Mouse (Mus musculus): ENCODE data around the gene Taf8. TPM values are rescaled to one million over a fixed set of nuclear protein-coding genes. Genes with fewer than 3 reads are reported as not detected.
A peak's percentile ranks its signal among the peaks of the same experiment; 100 is the strongest.

Gene Taf8
- polyA plus RNA-seq, 1 experiment from 2014 or later = 29.6 TPM

- Histone ChIP-seq H3K4me1 (replicated peaks; ENCODE audit: control insufficient read depth, insufficient read depth, low read length) (peaks cover 14% of the 10 kb centered on the region), H3K4me3 (ENCODE audit: low read depth, low read length) (no peak overlapping the region), H3K27me3 (ENCODE audit: control insufficient read depth, insufficient read depth, low read length) (no peaks in the 10 kb centered on the region), H3K27ac (ENCODE audit: low read depth, low read length) (no peak overlapping the region), H3K4me2 (ENCODE audit: low read depth, low read length, severe bottlenecking) (no peak overlapping the region), H3K9ac (ENCODE audit: low read length) (no peak overlapping the region), H3K36me3 (ENCODE audit: control insufficient read depth, insufficient read depth, low read length) (no peaks in the 10 kb centered on the region), H3K9me3 (ENCODE audit: control insufficient read depth, low read length) (no peaks in the 10 kb centered on the region)
- WGBS = 92% methylated on average over 6 of the region's 6 CpGs
- no peak for ATAC-seq (replicated peaks; ENCODE audit: low FRiP score)
- DNase-seq (ENCODE audit: low spot score) = peak; percentile 39
Measured at GRCm38 (mm10) chr17:47524991-47525390, 22.9 kb upstream of the Taf8 start.

- DNase-seq (ENCODE audit: low spot score) (no peak), ATAC-seq (replicated peaks; ENCODE audit: low FRiP score) (no peak)
- 77% methylated on average over 8 of the region's 8 CpGs for WGBS
- Histone ChIP-seq H3K27me3 (ENCODE audit: control insufficient read depth, insufficient read depth, low read length) (no peaks in the 10 kb centered on the region), H3K4me1 (replicated peaks; ENCODE audit: control insufficient read depth, insufficient read depth, low read length) (peaks cover 14% of the 10 kb centered on the region), H3K36me3 (ENCODE audit: control insufficient read depth, insufficient read depth, low read length) (no peaks in the 10 kb centered on the region), H3K9me3 (ENCODE audit: control insufficient read depth, low read length) (no peaks in the 10 kb centered on the region), H3K27ac (ENCODE audit: low read depth, low read length) (no peak overlapping the region), H3K9ac (ENCODE audit: low read length) (no peak overlapping the region), H3K4me3 (ENCODE audit: low read depth, low read length) (no peak overlapping the region), H3K4me2 (ENCODE audit: low read depth, low read length, severe bottlenecking) (no peak overlapping the region)
Measured at GRCm38 (mm10) chr17:47524055-47524454, 22.0 kb upstream of the Taf8 start.

GRCm38 (mm10) chr17:47523211-47523682 is 21.2 kb upstream of the Taf8 start:
- no peaks in the 10 kb centered on the region for H3K27me3 ChIP-seq (ENCODE audit: control insufficient read depth, insufficient read depth, low read length)
- no peaks in the 10 kb centered on the region for H3K9me3 ChIP-seq (ENCODE audit: control insufficient read depth, low read length)
- H3K9ac ChIP-seq (ENCODE audit: low read length) = no peak overlapping the region
- peaks cover 14% of the 10 kb centered on the region for H3K4me1 ChIP-seq (replicated peaks; ENCODE audit: control insufficient read depth, insufficient read depth, low read length)
- H3K4me2 ChIP-seq (ENCODE audit: low read depth, low read length, severe bottlenecking) = no peak overlapping the region
- H3K4me3 ChIP-seq (ENCODE audit: low read depth, low read length) = no peak overlapping the region
- H3K27ac ChIP-seq (ENCODE audit: low read depth, low read length) = no peak overlapping the region
- ATAC-seq (replicated peaks; ENCODE audit: low FRiP score) (no peak), DNase-seq (ENCODE audit: low spot score) (no peak)
- H3K36me3 ChIP-seq (ENCODE audit: control insufficient read depth, insufficient read depth, low read length) = no peaks in the 10 kb centered on the region
- WGBS = 80% methylated on average over 18 of the region's 18 CpGs

GRCm38 (mm10) chr17:47522536-47522935 is 20.4 kb upstream of the Taf8 start:
- H3K4me3 ChIP-seq (ENCODE audit: low read depth, low read length) = no peak overlapping the region
- 77% methylated on average over 4 of the region's 4 CpGs for WGBS
- DNase-seq (ENCODE audit: low spot score) (no peak), ATAC-seq (replicated peaks; ENCODE audit: low FRiP score) (no peak)
- H3K36me3 ChIP-seq (ENCODE audit: control insufficient read depth, insufficient read depth, low read length) = no peaks in the 10 kb centered on the region
- peak overlapping the region; percentile 94 for H3K27ac ChIP-seq (ENCODE audit: low read depth, low read length)
- no peak overlapping the region for H3K4me2 ChIP-seq (ENCODE audit: low read depth, low read length, severe bottlenecking)
- peak overlapping the region; percentile 57 for H3K9ac ChIP-seq (ENCODE audit: low read length)
- H3K9me3 ChIP-seq (ENCODE audit: control insufficient read depth, low read length) = no peaks in the 10 kb centered on the region
- H3K27me3 ChIP-seq (ENCODE audit: control insufficient read depth, insufficient read depth, low read length) = no peaks in the 10 kb centered on the region
- H3K4me1 ChIP-seq (replicated peaks; ENCODE audit: control insufficient read depth, insufficient read depth, low read length) = peaks cover 13% of the 10 kb centered on the region

GRCm38 (mm10) chr17:47521551-47522258 is 19.6 kb upstream of the Taf8 start:
- no peaks in the 10 kb centered on the region for H3K9me3 ChIP-seq (ENCODE audit: control insufficient read depth, low read length)
- H3K4me1 ChIP-seq (replicated peaks; ENCODE audit: control insufficient read depth, insufficient read depth, low read length) = peaks cover 10% of the 10 kb centered on the region
- H3K36me3 ChIP-seq (ENCODE audit: control insufficient read depth, insufficient read depth, low read length) = no peaks in the 10 kb centered on the region
- WGBS = 2% methylated on average over 14 of the region's 17 CpGs
- H3K4me2 ChIP-seq (ENCODE audit: low read depth, low read length, severe bottlenecking) = peak overlapping the region; percentile 40
- peak; percentile 88 for ATAC-seq (replicated peaks; ENCODE audit: low FRiP score)
- DNase-seq (ENCODE audit: low spot score) = peak; percentile 85
- peak overlapping the region; percentile 94 for H3K27ac ChIP-seq (ENCODE audit: low read depth, low read length)
- no peaks in the 10 kb centered on the region for H3K27me3 ChIP-seq (ENCODE audit: control insufficient read depth, insufficient read depth, low read length)
- peak overlapping the region; percentile 57 for H3K9ac ChIP-seq (ENCODE audit: low read length)
- peak overlapping the region; percentile 8; the same call in 1 of the 2 replicates for H3K4me3 ChIP-seq (ENCODE audit: low read depth, low read length)

GRCm38 (mm10) chr17:47518205-47518604 is 16.1 kb upstream of the Taf8 start:
- Histone ChIP-seq H3K4me1 (replicated peaks; ENCODE audit: control insufficient read depth, insufficient read depth, low read length) (peaks cover 10% of the 10 kb centered on the region), H3K4me2 (ENCODE audit: low read depth, low read length, severe bottlenecking) (no peak overlapping the region), H3K9ac (ENCODE audit: low read length) (peak overlapping the region; percentile 39), H3K36me3 (ENCODE audit: control insufficient read depth, insufficient read depth, low read length) (no peaks in the 10 kb centered on the region), H3K4me3 (ENCODE audit: low read depth, low read length) (no peak overlapping the region), H3K27ac (ENCODE audit: low read depth, low read length) (peak overlapping the region; percentile 48), H3K9me3 (ENCODE audit: control insufficient read depth, low read length) (no peaks in the 10 kb centered on the region), H3K27me3 (ENCODE audit: control insufficient read depth, insufficient read depth, low read length) (no peaks in the 10 kb centered on the region)
- ATAC-seq (replicated peaks; ENCODE audit: low FRiP score) (no peak), DNase-seq (ENCODE audit: low spot score) (no peak)
- WGBS = 40% methylated on average over 8 of the region's 8 CpGs

- no peak overlapping the region for H3K9ac ChIP-seq (ENCODE audit: low read length)
- no peak overlapping the region for H3K4me3 ChIP-seq (ENCODE audit: low read depth, low read length)
- H3K4me1 ChIP-seq (replicated peaks; ENCODE audit: control insufficient read depth, insufficient read depth, low read length) = peaks cover 4% of the 10 kb centered on the region
- no peak for ATAC-seq (replicated peaks; ENCODE audit: low FRiP score)
- H3K4me2 ChIP-seq (ENCODE audit: low read depth, low read length, severe bottlenecking) = no peak overlapping the region
- 92% methylated on average over 3 of the region's 3 CpGs for WGBS
- H3K9me3 ChIP-seq (ENCODE audit: control insufficient read depth, low read length) = no peaks in the 10 kb centered on the region
- H3K27me3 ChIP-seq (ENCODE audit: control insufficient read depth, insufficient read depth, low read length) = no peaks in the 10 kb centered on the region
- no peak overlapping the region for H3K27ac ChIP-seq (ENCODE audit: low read depth, low read length)
- no peaks in the 10 kb centered on the region for H3K36me3 ChIP-seq (ENCODE audit: control insufficient read depth, insufficient read depth, low read length)
- no peak for DNase-seq (ENCODE audit: low spot score)
Measured at GRCm38 (mm10) chr17:47516232-47516631, 14.1 kb upstream of the Taf8 start.

GRCm38 (mm10) chr17:47515180-47515844 is 13.2 kb upstream of the Taf8 start:
- no peak overlapping the region for H3K9ac ChIP-seq (ENCODE audit: low read length)
- 76% methylated on average over 7 of the region's 7 CpGs for WGBS
- no peaks in the 10 kb centered on the region for H3K36me3 ChIP-seq (ENCODE audit: control insufficient read depth, insufficient read depth, low read length)
- DNase-seq (ENCODE audit: low spot score) = no peak
- no peak overlapping the region for H3K4me2 ChIP-seq (ENCODE audit: low read depth, low read length, severe bottlenecking)
- H3K4me3 ChIP-seq (ENCODE audit: low read depth, low read length) = no peak overlapping the region
- no peak overlapping the region for H3K27ac ChIP-seq (ENCODE audit: low read depth, low read length)
- H3K9me3 ChIP-seq (ENCODE audit: control insufficient read depth, low read length) = no peaks in the 10 kb centered on the region
- no peak for ATAC-seq (replicated peaks; ENCODE audit: low FRiP score)
- H3K4me1 ChIP-seq (replicated peaks; ENCODE audit: control insufficient read depth, insufficient read depth, low read length) = peaks cover 7% of the 10 kb centered on the region
- H3K27me3 ChIP-seq (ENCODE audit: control insufficient read depth, insufficient read depth, low read length) = no peaks in the 10 kb centered on the region
